Mouse (Mus musculus) right cerebral cortex, adult 18-20 months (tissue): Measurements from ENCODE around the gene Tmem168.

ENCODE experiments used
- DNase-seq: peaks from one replicate; pipeline ENCODE4 v3.0.0; 2022; ENCODE audit warnings: mixed read lengths

Tmem168 gene

DNA sequence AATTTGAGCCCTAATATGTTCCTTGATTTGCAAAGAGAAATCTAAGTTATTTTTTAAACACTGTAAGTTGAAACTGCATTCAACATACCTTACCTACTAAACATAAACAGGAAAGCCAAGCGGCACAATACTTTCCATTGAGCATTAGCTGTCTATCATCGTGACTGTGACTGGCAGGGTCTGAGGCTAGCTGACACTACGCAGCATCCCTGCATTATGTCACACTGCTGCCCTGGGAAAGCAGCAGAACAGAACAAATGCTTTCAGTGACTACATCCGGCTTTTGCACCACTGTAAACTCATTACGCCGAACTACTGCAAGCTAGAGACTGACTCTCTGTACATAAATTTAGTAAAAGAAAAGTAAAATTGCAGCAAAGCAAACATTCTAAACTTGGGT lies 23.1 kb downstream of the Tmem168 start:
- DNase-seq, result no peak

DNA sequence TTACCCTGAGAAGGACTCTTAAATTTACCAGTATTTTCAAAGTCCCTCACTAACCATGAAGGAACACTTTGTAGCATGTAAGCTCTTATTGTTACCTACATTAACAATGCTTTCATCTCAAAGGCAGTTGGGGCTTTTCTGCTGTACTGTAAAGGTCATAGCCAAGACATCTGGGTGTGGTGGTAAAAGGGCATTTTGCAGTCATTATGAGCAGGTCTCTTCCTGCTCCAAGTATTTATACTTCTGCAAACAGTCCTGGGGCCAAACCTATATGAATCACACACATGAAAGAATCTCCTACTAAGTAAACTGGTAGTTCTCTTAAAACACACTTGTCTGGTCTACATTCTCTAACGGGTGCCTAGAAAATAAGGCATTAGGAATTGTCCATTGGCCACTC lies 25.8 kb downstream of the Tmem168 start:
- DNase-seq, result no peak

DNA sequence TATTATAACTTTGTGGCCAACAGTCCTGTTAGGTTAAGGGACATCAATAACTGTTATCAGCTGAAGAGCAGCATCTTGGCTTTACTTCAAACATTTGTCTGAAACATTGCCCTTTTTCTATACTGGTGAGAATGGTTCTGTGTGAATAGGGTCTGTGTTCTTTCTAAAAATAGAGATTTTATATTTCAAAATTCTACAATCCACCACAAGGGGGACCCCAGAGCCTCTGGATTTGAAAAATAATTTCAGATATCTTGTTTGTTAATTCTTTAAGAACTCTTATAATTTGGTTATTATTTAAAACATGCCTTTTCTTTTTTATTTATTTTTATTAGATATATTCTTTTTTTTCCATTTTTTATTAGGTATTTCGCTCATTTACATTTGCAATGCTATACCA lies 42.2 kb downstream of the Tmem168 start:
- no peak for DNase-seq

DNA sequence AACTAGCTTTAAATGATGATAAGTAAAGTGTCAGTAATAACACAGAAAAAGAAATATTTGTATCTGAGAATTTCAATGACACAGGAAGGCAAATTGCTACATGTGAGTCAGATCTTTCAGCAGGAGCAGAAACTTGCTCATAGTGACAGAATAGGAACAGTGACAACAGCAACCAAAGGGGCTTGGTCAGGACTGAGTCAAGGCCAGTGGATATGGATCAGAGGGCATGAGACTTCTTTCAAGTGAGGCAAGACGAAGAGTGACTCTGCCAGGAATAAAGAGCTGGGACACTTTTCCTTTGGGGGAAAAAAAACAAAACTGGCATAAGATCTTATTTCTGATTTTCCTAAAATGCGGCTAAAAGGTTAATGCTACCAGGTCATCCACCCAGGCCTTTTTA lies 52.6 kb downstream of the Tmem168 start:
- no peak for DNase-seq

DNA sequence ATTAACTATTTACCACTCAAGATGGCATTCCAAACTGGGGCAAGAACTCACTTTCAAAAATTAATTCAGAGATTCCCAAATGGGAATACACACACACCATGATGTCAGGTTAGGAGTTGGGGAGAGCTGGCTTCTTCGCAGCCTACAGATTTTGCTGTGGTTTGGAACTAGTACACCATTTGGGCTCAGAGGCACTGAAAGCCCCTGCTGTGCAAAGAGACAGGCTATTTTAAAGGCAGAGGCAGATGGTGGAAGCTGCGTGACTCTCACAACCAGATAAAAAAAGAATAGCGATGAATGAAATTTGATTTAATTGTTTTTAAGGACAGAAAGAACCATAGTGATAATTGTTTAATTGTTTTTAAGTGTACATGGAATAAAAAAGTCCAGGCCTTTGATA lies 66.1 kb downstream of the Tmem168 start:
- no peak for DNase-seq

DNA sequence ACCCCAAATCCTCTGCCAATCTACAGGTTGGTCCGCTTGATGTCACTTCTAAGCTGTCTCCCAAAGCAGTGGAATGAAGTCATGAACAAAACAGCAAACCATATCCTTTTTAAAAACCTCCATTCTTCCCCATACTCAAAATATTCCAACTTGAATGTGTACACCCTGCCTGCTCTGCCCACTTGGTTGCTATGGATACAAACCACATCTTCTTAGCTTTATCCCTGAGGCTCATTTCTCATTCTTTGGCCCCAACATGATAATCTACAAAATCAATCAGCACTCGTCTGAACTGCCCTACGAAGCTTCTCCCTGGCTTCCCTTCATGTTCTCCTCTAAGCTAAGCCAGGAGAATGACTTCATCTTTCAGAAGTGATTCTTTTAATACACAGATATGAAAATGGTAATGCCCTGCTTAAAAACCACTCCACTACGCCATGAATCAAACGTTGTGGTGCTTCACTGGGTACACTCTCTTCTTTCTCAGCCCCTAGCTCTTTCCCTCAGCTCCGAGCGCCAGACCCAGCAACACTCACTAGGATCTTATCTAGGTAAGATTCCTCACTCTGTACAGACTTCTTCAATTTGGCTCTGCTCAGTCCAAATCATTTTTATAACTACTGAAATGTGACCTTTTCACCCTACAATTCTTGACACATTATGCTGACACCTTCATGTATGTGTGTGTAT lies 70.5 kb downstream of the Tmem168 start:
- DNase-seq, result no peak
